Mouse (Mus musculus) telencephalon, adult 2 months (tissue): ENCODE results near the gene Asb10.

Experiments used
- DNase-seq: peaks from one replicate; pipeline ENCODE4 v3.0.0-alpha.2; 2011; ENCODE audit warnings: low read depth, low spot score

The Asb10 gene

DNA sequence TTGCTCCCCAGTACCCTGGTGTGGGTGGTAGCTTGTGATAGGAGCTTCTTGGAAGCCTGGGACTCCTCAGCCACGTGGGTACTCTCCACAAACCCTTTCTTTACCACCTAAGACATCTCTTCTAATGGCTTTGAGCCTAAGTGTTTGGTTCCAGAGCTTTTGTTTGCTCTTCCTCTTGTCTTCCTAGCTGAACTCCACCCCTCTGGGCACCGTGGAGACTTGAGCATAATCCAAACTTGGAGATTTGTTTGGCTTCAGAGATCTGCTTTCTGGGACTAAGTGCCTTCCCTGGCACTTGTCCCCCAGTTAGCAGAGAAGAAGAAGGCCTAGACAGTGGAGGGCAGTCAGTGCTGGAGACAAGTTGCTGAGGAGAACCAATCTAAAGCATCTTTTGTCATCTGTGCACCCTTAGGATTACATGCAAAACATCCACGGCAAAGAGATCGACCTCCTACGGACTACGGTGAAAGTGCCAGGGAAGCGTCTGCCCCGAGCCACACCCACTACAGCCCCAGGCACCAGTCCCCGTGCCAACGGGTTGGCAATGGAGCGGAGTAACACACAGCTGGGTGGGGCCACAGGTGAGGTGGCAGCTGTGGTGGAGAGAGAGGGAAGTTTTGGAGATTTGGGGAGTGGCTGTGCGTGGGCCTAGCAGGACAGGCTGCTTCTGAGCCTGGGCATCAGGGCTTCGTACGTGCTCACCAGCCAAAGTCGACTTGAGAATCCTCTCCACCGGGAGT lies 48.1 kb downstream of the Asb10 start:
- DNase-seq = no peak

GRCm38 (mm10) chr5:24490413-24490920 lies 50.3 kb downstream of the Asb10 start:
- no peak for DNase-seq

DNA sequence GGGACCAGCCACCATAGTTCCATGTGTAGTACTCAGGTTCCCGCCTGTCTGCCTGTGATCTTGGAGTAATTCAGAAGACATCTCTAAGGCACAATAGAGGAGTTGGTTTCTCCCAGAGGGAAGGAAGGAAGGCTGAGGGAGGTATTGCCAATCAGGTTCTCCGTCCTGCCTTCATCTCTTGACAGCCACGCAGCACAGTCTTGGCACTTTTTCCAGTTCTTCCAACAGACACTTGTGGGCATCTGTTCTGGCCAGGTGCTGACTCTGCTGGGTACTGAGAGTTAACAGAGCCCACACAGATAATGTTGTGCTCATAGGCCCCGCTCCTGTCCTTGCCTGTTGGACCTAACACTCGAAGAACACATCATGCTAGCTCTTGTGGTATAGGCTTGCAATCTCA lies 54.0 kb downstream of the Asb10 start:
- no peak for DNase-seq

- peak; percentile 81 for DNase-seq
Measured at GRCm38 (mm10) chr5:24486097-24486496, 54.7 kb downstream of the Asb10 start.

DNA sequence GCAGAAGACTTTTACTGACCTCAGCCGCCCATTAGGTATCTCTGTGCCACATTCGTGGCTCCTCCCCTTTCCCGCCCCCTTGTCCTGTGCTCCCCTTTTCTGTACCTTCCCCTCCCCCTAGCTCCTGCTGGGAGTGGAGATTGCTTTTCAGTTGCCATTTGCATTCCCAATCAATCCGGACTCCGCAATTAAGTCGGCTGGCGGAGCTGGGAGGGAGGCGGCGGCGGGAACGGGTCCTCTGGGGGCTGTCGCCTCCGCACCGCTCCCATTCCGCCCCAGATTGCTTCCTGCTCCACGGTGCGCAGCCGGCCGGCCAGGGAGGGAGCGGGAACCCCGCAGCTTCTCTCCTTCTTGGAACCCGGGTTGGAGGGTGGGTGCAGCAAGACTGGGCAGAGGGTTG lies 55.8 kb downstream of the Asb10 start:
- DNase-seq = no peak

DNA sequence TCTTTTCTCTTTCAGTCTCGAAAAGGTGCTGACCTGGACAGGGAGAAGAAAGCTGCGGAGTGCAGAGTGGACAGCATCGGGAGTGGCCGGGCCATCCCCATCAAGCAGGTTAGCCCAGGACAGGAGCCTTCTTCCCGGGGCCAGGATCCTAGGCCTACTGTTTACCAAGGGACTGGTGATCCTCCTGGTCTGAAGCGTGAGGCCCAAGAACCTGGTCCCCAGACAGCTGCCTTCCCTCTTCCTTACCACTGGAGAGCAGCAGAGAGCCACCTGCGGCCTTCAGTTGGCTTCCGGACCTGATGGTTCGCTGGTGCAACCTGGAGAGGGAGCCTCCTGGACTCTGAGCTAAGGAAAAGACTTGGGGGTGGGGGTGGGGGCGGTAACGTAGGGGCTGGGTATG lies 57.5 kb downstream of the Asb10 start:
- peak; percentile 64 for DNase-seq
